Mouse (Mus musculus) CH12.LX (cell line): Measurements from ENCODE around the gene Ptprd.

ENCODE experiments used
- CTCF ChIP-seq, 2 experiments: IDR thresholded peaks in 1 of 2; conservative IDR thresholded peaks in 1 of 2; 2 replicates each; pipeline ENCODE4 v1.5.1; 2011 to 2012; ENCODE audit warnings: low read depth in 2 of 2, low read length in 2 of 2, improper control_type of control experiment in 1 of 2, inconsistent platforms in 1 of 2, mild to moderate bottlenecking in 1 of 2, moderate library complexity in 1 of 2
- ELF1 ChIP-seq: IDR thresholded peaks from 2 replicates; pipeline ENCODE4 v1.6.1; 2014; ENCODE audit warnings: low read depth, mild to moderate bottlenecking, inconsistent platforms, low read length, improper control_type of control experiment
- POLR2A ChIP-seq: IDR thresholded peaks from 2 replicates; pipeline ENCODE4 v1.6.1; 2011; ENCODE audit warnings: low read depth, mild to moderate bottlenecking, improper control_type of control experiment, low read length
- TCF12 ChIP-seq: IDR thresholded peaks from 2 replicates; pipeline ENCODE4 v1.6.1; 2014; ENCODE audit warnings: low read depth, mild to moderate bottlenecking, inconsistent platforms, low read length, improper control_type of control experiment

DNA sequence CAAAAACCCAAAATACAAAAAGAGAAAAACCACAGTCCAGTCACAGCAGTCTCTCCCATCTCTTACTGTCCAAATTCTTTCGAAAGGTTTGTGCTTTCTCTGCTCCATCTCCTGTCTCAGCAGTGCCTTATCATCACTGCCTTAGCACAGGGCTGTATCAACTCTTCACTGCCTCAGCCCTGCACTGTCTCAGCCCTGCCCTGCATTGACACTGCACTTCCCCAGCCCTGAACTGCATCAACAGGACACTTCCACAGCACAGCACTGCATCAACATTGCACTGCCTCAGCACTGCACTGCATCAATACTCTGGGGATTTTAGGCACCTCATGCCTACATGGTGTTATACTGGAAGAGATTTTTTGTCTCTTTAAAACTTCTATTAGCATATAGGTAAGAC is 2135.7 kb downstream of the Ptprd start:
- TF ChIP-seq ELF1 (no peak), TCF12 (no peak), POLR2A (no peak), CTCF (conservative IDR thresholded peaks at IDR 0.05 in 1 of 2, IDR thresholded peaks at IDR 0.05 in 1 of 2; ENCODE audit: low read depth in 2 of 2, low read length in 2 of 2) (no peak)
